Mouse (Mus musculus) testis, adult 10 weeks (tissue): Measurements from ENCODE around the gene Rtn2. TPM values are rescaled to one million over a fixed set of nuclear protein-coding genes. Genes with fewer than 3 reads are reported as not detected.

ENCODE experiments used
- polyA plus RNA-seq: library from polyadenylated mRNA; stranded (reverse); fragments of 350-450 nt; fragmentation: Illumina TruSeq; extraction: RNeasy Lipid Tissue Mini Kit (QIAGEN cat#74804); gene quantifications from one replicate; pipeline ENCODE4 v1.2.3, GENCODE M21; 2014; ENCODE audit warnings: low read depth, low replicate concordance

Gene Rtn2
- 0.62 TPM for polyA plus RNA-seq

DNA sequence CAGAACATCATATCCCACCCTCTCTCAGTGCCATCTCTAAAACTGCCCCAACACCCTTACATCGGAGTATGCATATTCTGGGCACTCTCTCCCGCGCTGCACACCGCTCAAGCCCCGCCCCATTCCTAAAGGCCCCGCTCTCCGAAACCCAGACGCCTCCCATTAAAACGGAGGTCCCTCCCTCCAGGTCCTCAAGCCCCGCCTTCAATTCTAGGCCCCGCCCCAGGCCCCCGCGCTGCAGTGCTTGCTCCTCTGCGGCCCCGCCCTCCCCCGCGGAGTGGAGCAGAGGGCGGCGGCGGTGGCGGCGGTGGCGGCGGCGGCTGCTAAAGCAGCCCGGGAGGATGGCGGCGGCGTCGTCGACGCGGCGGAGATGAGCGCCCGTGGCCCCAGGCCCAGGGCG is at the start of gene Rtn2:
Gene Rtn2 (plus strand): TSS at position 240 of the 400 bp plus-strand sequence.

GRCm38 (mm10) chr7:19271238-19272172 is 10.9 kb upstream of the Rtn2 start, which contains the start of gene Vasp:
Gene Vasp, minus strand, starts transcription at chr7:19271817.

GRCm38 (mm10) chr7:19279581-19280114 is 2.8 kb upstream of the Rtn2 start, which contains the start of gene Ppm1n:
Gene Ppm1n, minus strand, starts transcription at chr7:19280064.

DNA sequence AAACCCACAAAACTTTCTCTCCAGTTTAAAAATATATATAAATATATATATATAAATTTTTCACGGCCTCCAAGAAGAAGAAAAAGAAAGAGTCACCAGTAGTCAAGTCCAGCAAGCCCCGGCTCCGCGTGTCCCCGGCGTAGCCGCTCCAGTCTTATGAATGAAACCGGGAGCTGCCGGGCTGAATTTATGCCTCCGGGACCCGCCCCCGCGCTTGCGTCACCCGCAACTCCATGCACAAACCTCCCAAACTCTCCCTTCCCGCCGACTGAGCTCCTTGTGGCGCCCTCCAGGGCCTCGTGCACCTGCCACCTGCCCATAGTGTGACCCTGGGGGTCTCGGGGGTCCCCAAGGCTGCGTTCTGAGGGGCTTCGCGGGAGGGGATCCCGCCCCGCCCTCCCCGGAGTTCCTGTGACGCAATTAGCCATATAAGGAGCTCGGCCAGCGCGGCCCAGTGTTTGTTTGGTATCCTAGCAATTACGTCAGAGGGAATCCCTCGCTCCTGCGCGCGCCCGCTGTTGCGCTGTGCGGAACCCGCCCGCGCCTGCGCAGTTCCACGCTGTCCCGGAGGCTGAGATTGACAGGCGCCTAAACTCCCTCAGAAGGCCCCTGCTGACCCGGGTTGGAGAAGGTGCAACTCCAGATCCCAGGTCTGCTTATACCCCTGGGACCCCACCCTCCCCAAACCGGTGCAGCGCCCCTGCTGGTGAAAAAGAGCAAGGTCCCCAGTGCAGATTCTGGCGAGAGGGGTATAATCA is 27.6 kb downstream of the Rtn2 start, which contains the start of gene Fosb:
Gene Fosb (minus strand): TSS at position 168 of the 758 bp plus-strand sequence.

DNA sequence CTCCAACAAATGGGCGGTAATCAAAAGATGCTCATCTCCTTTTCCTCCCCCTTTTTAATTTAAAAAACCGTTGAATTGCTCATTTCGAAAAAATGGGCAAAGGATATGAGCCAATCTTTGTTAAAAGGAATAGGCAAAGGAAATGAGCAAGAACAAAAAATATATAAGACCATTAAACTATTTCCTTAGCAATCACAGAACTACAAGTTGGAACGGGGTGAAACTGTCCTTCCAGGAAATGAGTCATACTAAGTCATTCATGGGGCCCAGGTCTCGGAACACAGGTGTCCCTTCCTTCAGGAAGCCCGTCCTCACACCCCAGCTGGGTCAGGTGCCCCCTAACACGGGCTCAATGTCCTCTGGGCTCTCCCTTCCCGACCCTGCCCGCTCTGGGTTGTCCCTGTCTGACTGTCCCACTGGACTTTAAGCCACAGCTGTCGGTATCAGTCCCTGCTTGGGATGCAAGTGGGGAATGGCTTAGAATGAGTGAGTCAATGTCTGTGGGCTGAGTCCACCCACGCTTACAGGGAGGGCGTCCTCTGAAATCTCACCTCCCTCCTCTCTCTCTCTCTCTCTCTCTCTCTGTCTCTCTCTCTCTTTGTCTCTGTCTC is 61.9 kb downstream of the Rtn2 start, which contains the start of gene Ercc1:
Gene Ercc1 (plus strand): TSS at position 542 of the 611 bp plus-strand sequence.

Other genes starting within 250 kb of the Rtn2 start
- gene Rsph6a, start 227.9 kb upstream of the Rtn2 start, polyA plus RNA-seq = 9.7 TPM
- 2.8 TPM for gene Dmwd, start 206.4 kb upstream of the Rtn2 start, polyA plus RNA-seq
- gene Dmpk, start 198.8 kb upstream of the Rtn2 start, polyA plus RNA-seq = 2.4 TPM
- 0.25 TPM for gene Six5, start 188.0 kb upstream of the Rtn2 start, polyA plus RNA-seq
- gene Gm4969, start 164.3 kb upstream of the Rtn2 start, polyA plus RNA-seq = 5.8 TPM
- 0.88 TPM for gene Fbxo46, start 162.8 kb upstream of the Rtn2 start, polyA plus RNA-seq
- gene Qpctl, start 133.3 kb upstream of the Rtn2 start, polyA plus RNA-seq = 3.1 TPM
- gene Snrpd2, start 132.9 kb upstream of the Rtn2 start, polyA plus RNA-seq = 5.1 TPM
- 3.4 TPM for gene Gipr, start 116.5 kb upstream of the Rtn2 start, polyA plus RNA-seq
- 0.31 TPM for gene Eml2, start 106.2 kb upstream of the Rtn2 start, polyA plus RNA-seq
- 2.3 TPM for gene Gpr4, start 70.1 kb upstream of the Rtn2 start, polyA plus RNA-seq
- gene Opa3, start 54.3 kb upstream of the Rtn2 start, polyA plus RNA-seq = 3.4 TPM
- gene Vasp, start 10.8 kb upstream of the Rtn2 start, polyA plus RNA-seq = 50.9 TPM
- gene Ppm1n, start 2.6 kb upstream of the Rtn2 start, polyA plus RNA-seq = not detected
- 0.28 TPM for gene Fosb, start 27.4 kb downstream of the Rtn2 start, polyA plus RNA-seq
- gene Ercc1, start 62.2 kb downstream of the Rtn2 start, polyA plus RNA-seq = 0.92 TPM
- gene Cd3eap, start 76.9 kb downstream of the Rtn2 start, polyA plus RNA-seq = 0.87 TPM
- 1.0 TPM for gene Ppp1r13l, start 77.1 kb downstream of the Rtn2 start, polyA plus RNA-seq
- gene Ercc2, start 99.4 kb downstream of the Rtn2 start, polyA plus RNA-seq = 0.67 TPM
- gene Klc3, start 121.5 kb downstream of the Rtn2 start, polyA plus RNA-seq = not detected
- gene Ckm, start 122.2 kb downstream of the Rtn2 start, polyA plus RNA-seq = not detected
- gene Mark4, start 176.2 kb downstream of the Rtn2 start, polyA plus RNA-seq = 1.4 TPM
- gene Exoc3l2, start 180.7 kb downstream of the Rtn2 start, polyA plus RNA-seq = 2.0 TPM
- 2.0 TPM for gene Bloc1s3, start 225.7 kb downstream of the Rtn2 start, polyA plus RNA-seq
- gene Trappc6a, start 225.8 kb downstream of the Rtn2 start, polyA plus RNA-seq = not detected
- not detected for gene Nkpd1, start 235.2 kb downstream of the Rtn2 start, polyA plus RNA-seq